Mouse (Mus musculus): ENCODE results near the gene Galnt10.

DNA sequence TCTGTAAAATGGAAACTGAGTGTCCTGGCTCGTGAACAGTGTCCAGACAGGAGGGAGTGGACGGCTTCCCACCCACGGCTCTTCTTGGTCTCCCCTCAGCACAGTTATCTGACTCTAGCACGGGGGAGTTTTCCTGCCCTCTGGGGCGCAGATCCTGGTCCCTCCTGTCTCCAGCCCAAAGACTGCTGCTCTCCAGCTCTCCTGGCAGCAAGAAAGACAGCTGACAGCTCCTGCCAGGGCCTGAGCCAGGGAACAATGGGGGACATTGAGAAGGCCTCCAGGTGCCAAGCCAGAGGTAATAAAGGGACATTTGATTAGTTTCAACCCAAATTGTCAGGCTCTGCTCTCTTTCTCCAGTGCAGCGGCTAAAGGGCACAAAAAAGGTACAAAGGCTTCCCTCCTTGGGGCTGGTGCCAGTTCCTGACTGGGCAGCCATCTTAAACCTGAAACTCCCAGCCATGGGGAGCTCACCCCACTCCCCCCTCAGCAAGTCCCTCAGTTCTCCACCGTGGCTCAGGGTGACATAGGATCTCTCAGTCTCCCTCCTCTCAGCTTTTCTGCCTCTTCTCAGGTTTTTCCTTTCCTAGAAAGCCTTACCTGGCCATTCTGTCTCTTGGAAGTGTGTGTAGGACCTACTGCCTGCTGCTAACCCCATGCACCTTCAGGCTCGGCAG is 11.5 kb downstream of the Galnt10 start:
- TF ChIP-seq CTCF (IDR thresholded peaks at IDR 0.05; ENCODE audit: low read depth, low read length) (no peak), POLR2AphosphoS5 (IDR thresholded peaks at IDR 0.05; ENCODE audit: insufficient replicate concordance, low read depth, low read length) (no peak), TAL1 (conservative IDR thresholded peaks at IDR 0.05; ENCODE audit: low read depth, low read length) (no peak)

All from G1E (cell line).